Mouse (Mus musculus) thymus, postnatal 14 days (tissue): Measurements from ENCODE around the gene Zfp11.

ENCODE experiments used
- DNase-seq: peaks from one replicate; pipeline ENCODE4 v3.0.0; 2021

The Zfp11 gene

DNA sequence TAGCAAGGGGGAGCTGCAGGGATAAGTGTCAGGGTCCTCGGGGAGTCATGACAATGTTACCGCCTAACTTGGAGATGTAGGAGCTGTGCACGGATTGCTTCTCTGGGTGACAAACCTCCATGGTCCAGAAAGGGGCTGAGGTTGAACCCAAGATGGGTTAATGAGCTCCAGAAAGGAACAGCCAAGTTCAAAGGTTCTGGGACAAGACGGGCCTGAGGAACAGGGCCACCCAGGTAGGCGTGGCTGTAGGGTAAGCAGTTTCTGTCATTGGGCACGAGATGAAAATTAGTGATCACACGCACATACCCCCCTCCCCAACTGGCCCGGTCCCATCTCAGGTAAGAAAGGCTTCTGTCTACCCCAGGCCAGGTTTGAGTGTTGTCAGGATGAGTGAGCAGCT lies 62.4 kb downstream of the Zfp11 start:
- DNase-seq = no peak
